Mouse (Mus musculus): ENCODE measurements at regions not wholly inside any gene's neighbourhood (a gene's known extent, or its start where the extent isn't known, plus 50 kb on each side); places are given as distances from the start of the nearest gene placed in this dataset.

DNA sequence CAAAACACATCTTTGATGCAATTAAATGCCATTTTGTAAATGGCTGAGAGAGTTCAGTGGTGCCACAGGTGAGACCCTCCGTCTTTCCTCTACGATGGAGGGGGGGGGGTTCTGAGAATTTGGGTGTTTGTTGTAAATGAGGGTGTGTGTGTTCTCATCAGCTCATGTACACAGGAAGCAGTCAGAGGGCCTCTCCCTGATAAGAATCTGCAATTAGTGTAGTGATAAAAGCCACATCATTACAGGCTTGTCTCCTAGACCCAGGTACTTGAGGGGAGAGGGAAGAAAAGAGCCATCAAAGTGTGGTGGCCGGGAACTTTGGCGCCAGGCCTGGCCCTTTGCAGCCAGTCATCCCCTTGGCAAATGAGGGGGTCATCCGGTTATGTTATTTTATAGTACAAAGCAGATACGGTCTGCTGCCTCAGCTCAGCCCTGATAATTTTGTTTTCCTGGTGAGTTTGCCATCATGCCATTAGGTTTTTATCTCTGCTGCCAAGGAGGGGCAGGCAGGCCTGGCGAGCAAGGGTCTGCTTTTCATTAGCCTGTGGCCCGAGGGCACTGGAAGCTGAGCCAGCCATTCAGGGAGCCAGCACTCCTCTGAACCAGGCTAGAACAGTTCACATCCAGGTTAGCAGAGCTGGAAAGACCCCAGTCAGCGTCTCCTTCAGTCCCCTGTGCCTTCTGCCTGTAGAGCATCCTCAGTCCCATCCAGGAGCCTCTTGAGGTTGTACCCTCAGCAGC lies 59.7 kb downstream of the H2al1j start:
- no peak for TF ChIP-seq CTCF (conservative IDR thresholded peaks at IDR 0.05; ENCODE audit: insufficient read depth, insufficient read length, low read depth, low read length)
- no peak for TF ChIP-seq POLR2A (IDR thresholded peaks at IDR 0.05; ENCODE audit: low read depth, low read length)
- Histone ChIP-seq H3K27ac (ENCODE audit: insufficient read depth, low read depth, low read length) (no peak overlapping the region), H3K27me3 (replicated peaks; ENCODE audit: control insufficient read depth, insufficient read depth, low read length) (no peaks in the 10 kb centered on the region), H3K4me3 (ENCODE audit: insufficient read depth, low read depth, low read length) (no peak overlapping the region), H3K36me3 (ENCODE audit: control insufficient read depth, insufficient read depth, low read length) (no peaks in the 10 kb centered on the region), H3K4me1 (ENCODE audit: control insufficient read depth, insufficient read depth, low read length) (no peaks in the 10 kb centered on the region)
- no peak for DNase-seq
- 55% methylated on average over 9 of the region's 9 CpGs for WGBS

DNA sequence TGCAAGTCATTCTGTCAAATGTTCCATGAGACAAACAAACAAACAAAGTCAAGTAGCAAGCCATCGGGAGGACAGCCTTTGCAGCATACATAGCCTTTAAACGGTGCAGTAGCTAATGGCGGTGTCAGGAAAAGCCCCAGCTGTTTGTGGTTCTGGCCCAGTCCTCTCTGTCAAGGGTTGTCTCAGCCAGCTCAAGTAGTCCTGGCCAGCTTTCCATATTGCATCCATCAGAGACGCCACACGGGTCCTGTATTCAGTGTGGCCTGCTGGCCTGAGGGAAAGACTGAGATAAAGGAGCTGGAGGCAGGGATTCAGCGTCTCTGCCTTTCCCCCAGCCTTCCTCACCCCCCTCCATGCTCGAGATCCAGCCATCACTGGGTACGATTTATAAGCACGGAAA lies 61.2 kb downstream of the H2al1j start:
- H3K27ac ChIP-seq (ENCODE audit: insufficient read depth, low read depth, low read length), result no peak overlapping the region
- H3K4me1 ChIP-seq (ENCODE audit: control insufficient read depth, insufficient read depth, low read length), result no peaks in the 10 kb centered on the region
- TF ChIP-seq CTCF (conservative IDR thresholded peaks at IDR 0.05; ENCODE audit: insufficient read depth, insufficient read length, low read depth, low read length) (no peak), POLR2A (IDR thresholded peaks at IDR 0.05; ENCODE audit: low read depth, low read length) (no peak)
- peak; percentile 4 for DNase-seq
- 80% methylated on average over 9 of the region's 9 CpGs for WGBS
- H3K27me3 ChIP-seq (replicated peaks; ENCODE audit: control insufficient read depth, insufficient read depth, low read length), result no peaks in the 10 kb centered on the region
- no peaks in the 10 kb centered on the region for H3K36me3 ChIP-seq (ENCODE audit: control insufficient read depth, insufficient read depth, low read length)
- H3K4me3 ChIP-seq (ENCODE audit: insufficient read depth, low read depth, low read length), result no peak overlapping the region

DNA sequence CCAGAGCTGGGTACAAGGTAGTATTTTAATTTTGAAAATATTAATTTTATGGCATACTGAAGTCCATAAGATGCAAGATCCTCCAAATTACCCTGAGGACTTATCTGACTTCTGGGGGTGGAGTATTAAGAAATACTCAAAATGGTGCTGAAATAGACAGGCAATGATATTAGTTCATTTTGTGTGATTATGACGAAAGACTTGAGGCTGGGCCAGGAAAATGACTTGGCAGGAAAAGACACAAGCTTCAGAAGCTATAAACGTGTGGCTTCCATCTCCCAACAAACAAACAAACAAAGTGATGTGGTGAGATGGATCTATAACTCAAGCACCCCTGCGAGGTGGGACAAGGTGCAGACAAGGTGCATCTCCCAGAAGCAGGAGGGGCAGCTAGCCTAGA lies 72.8 kb downstream of the H2al1j start:
- Histone ChIP-seq H3K4me1 (ENCODE audit: control insufficient read depth, insufficient read depth, low read length) (no peaks in the 10 kb centered on the region), H3K36me3 (ENCODE audit: control insufficient read depth, insufficient read depth, low read length) (no peaks in the 10 kb centered on the region), H3K4me3 (ENCODE audit: insufficient read depth, low read depth, low read length) (no peak overlapping the region), H3K27ac (ENCODE audit: insufficient read depth, low read depth, low read length) (no peak overlapping the region), H3K27me3 (replicated peaks; ENCODE audit: control insufficient read depth, insufficient read depth, low read length) (no peaks in the 10 kb centered on the region)
- no peak for DNase-seq
- TF ChIP-seq CTCF (conservative IDR thresholded peaks at IDR 0.05; ENCODE audit: insufficient read depth, insufficient read length, low read depth, low read length) (no peak), POLR2A (IDR thresholded peaks at IDR 0.05; ENCODE audit: low read depth, low read length) (no peak)
- 77% methylated on average over 3 of the region's 3 CpGs for WGBS

GRCm38 (mm10) chrX:11404369-11404768 lies 76.7 kb downstream of the H2al1j start:
- no peaks in the 10 kb centered on the region for H3K4me1 ChIP-seq (ENCODE audit: control insufficient read depth, insufficient read depth, low read length)

DNA sequence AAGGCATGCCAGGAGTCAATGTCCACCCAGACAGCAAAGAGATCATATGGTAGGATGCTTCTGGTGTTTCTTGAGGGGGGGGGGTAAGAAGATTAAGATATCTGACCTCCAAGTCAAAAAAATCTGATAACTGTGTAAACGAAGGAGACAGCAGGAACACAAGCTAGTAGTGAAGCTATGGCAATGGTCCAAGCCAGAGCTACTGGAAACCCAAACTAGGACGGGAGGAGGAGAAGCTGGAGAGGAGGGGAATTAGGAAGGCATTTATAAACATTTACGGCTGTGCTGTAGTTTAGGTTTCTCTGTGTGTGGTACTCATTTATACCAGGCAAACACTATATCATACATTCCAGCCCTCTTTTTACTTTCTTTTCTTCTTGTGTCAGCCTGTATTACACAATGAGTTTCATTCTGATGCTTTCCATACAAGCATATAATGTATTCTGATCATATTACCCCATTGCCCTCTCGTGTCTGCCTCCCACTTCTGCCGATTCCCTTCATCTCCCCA lies 84.7 kb downstream of the H2al1j start:
- no peaks in the 10 kb centered on the region for H3K36me3 ChIP-seq (ENCODE audit: control insufficient read depth, insufficient read depth, low read length)
- no peak for DNase-seq
- H3K4me3 ChIP-seq (ENCODE audit: insufficient read depth, low read depth, low read length), result no peak overlapping the region
- no peak overlapping the region; the same call in 1 of the 2 replicates for H3K27ac ChIP-seq (ENCODE audit: insufficient read depth, low read depth, low read length)
- H3K4me1 ChIP-seq (ENCODE audit: control insufficient read depth, insufficient read depth, low read length), result no peaks in the 10 kb centered on the region
- TF ChIP-seq CTCF (conservative IDR thresholded peaks at IDR 0.05; ENCODE audit: insufficient read depth, insufficient read length, low read depth, low read length) (no peak), POLR2A (IDR thresholded peaks at IDR 0.05; ENCODE audit: low read depth, low read length) (no peak)
- H3K27me3 ChIP-seq (replicated peaks; ENCODE audit: control insufficient read depth, insufficient read depth, low read length), result no peaks in the 10 kb centered on the region
- 40% methylated on average over 5 of the region's 5 CpGs for WGBS

More at GRCm38 (mm10) chrX:11404369-11404768, 76.7 kb downstream of the H2al1j start:
- no peak for DNase-seq
- WGBS, result 51% methylated on average over 4 of the region's 4 CpGs
- Histone ChIP-seq H3K36me3 (ENCODE audit: control insufficient read depth, insufficient read depth, low read length) (no peaks in the 10 kb centered on the region), H3K27me3 (replicated peaks; ENCODE audit: control insufficient read depth, insufficient read depth, low read length) (no peaks in the 10 kb centered on the region), H3K27ac (ENCODE audit: insufficient read depth, low read depth, low read length) (no peak overlapping the region), H3K4me3 (ENCODE audit: insufficient read depth, low read depth, low read length) (no peak overlapping the region)
- TF ChIP-seq CTCF (conservative IDR thresholded peaks at IDR 0.05; ENCODE audit: insufficient read depth, insufficient read length, low read depth, low read length) (0 out of 2 replicates have a peak, but pooled peaks have one; percentile 14), POLR2A (IDR thresholded peaks at IDR 0.05; ENCODE audit: low read depth, low read length) (no peak)

- WGBS, result 54% methylated on average over 4 of the region's 4 CpGs
These were observed 88.0 kb downstream of the H2al1j start for GRCm38 (mm10) chrX:11415662-11416061.

GRCm38 (mm10) chrX:11416510-11416909 lies 88.9 kb downstream of the H2al1j start:
- H3K27ac ChIP-seq (ENCODE audit: insufficient read depth, low read depth, low read length), result no peak overlapping the region
- no peaks in the 10 kb centered on the region for H3K36me3 ChIP-seq (ENCODE audit: control insufficient read depth, insufficient read depth, low read length)
- no peaks in the 10 kb centered on the region for H3K4me1 ChIP-seq (ENCODE audit: control insufficient read depth, insufficient read depth, low read length)
- DNase-seq, result no peak
- no peak overlapping the region for H3K4me3 ChIP-seq (ENCODE audit: insufficient read depth, low read depth, low read length)
- WGBS, result 88% methylated on average over 3 of the region's 3 CpGs
- H3K27me3 ChIP-seq (replicated peaks; ENCODE audit: control insufficient read depth, insufficient read depth, low read length), result no peaks in the 10 kb centered on the region
- TF ChIP-seq CTCF (conservative IDR thresholded peaks at IDR 0.05; ENCODE audit: insufficient read depth, insufficient read length, low read depth, low read length), result no peak
- TF ChIP-seq POLR2A (IDR thresholded peaks at IDR 0.05; ENCODE audit: low read depth, low read length), result no peak

More at GRCm38 (mm10) chrX:11415662-11416061, 88.0 kb downstream of the H2al1j start:
- Histone ChIP-seq H3K27me3 (replicated peaks; ENCODE audit: control insufficient read depth, insufficient read depth, low read length) (no peaks in the 10 kb centered on the region), H3K36me3 (ENCODE audit: control insufficient read depth, insufficient read depth, low read length) (no peaks in the 10 kb centered on the region), H3K4me1 (ENCODE audit: control insufficient read depth, insufficient read depth, low read length) (no peaks in the 10 kb centered on the region), H3K4me3 (ENCODE audit: insufficient read depth, low read depth, low read length) (no peak overlapping the region), H3K27ac (ENCODE audit: insufficient read depth, low read depth, low read length) (no peak overlapping the region)
- DNase-seq, result no peak
- TF ChIP-seq POLR2A (IDR thresholded peaks at IDR 0.05; ENCODE audit: low read depth, low read length), result no peak
- no peak for TF ChIP-seq CTCF (conservative IDR thresholded peaks at IDR 0.05; ENCODE audit: insufficient read depth, insufficient read length, low read depth, low read length)
